Mouse (Mus musculus) midbrain, postnatal 0 days (tissue): ENCODE data around the gene Xpo5. TPM values are rescaled to one million over a fixed set of nuclear protein-coding genes. Genes with fewer than 3 reads are reported as not detected.
A peak's percentile ranks its signal among the peaks of the same experiment; 100 is the strongest.

ENCODE experiments used
- ATAC-seq: fragments of 200-750 bp; cut with Nextera tagmentation; 2 replicates; pipeline ENCODE4 v1.8.0; 2017; ENCODE audit warnings: moderate number of reproducible peaks, mild to moderate bottlenecking, moderate TSS enrichment, moderate library complexity; ENCODE audit not compliant: low FRiP score
- DNase-seq: peaks from one replicate; pipeline ENCODE4 v3.0.0-alpha.2; 2015; ENCODE audit warnings: low spot score
- H3K27ac ChIP-seq: fragments of 300-500 bp; sonication (generic); 2 replicates; pipeline ENCODE4 v1.5.1; 2014; ENCODE audit warnings: low read depth, mild to moderate bottlenecking, low read length, mixed read lengths
- H3K27me3 ChIP-seq: fragments of 300-500 bp; sonication (generic); 2 replicates; pipeline ENCODE4 v1.6.1; 2014; ENCODE audit warnings: low read length, control low read depth, mixed read lengths; ENCODE audit not compliant: insufficient read depth
- H3K36me3 ChIP-seq: fragments of 300-500 bp; sonication (generic); 2 replicates; pipeline ENCODE4 v1.6.1; 2014; ENCODE audit warnings: low read length, control low read depth, mixed read lengths; ENCODE audit not compliant: insufficient read depth
- H3K4me1 ChIP-seq: fragments of 300-500 bp; sonication (generic); 2 replicates; pipeline ENCODE4 v1.6.1; 2014; ENCODE audit warnings: mild to moderate bottlenecking, control low read depth, antibody characterized with exemption, low read length, mixed read lengths; ENCODE audit not compliant: insufficient read depth
- H3K4me2 ChIP-seq: fragments of 300-500 bp; sonication (generic); 2 replicates; pipeline ENCODE4 v1.6.1; 2014; ENCODE audit warnings: low read depth, mild to moderate bottlenecking, low read length, mixed read lengths; ENCODE audit not compliant: poor library complexity, severe bottlenecking
- H3K4me3 ChIP-seq: fragments of 300-500 bp; sonication (generic); 2 replicates; pipeline ENCODE4 v1.5.1; 2014; ENCODE audit warnings: low read depth, mild to moderate bottlenecking, low read length, moderate library complexity
- H3K9ac ChIP-seq: fragments of 300-500 bp; sonication (generic); replicated peaks from 2 replicates; pipeline ENCODE4 v1.6.1; 2014; ENCODE audit warnings: mild to moderate bottlenecking, low read length, moderate library complexity, mixed read lengths; ENCODE audit not compliant: poor library complexity, severe bottlenecking
- H3K9me3 ChIP-seq: fragments of 300-500 bp; sonication (generic); 2 replicates; pipeline ENCODE4 v1.6.1; 2016; ENCODE audit warnings: low read length, control low read depth
- CTCF ChIP-seq: IDR thresholded peaks from 2 replicates; pipeline ENCODE4 v1.5.1; 2016; ENCODE audit warnings: antibody characterized with exemption, mild to moderate bottlenecking
- WGBS: fragments of 180-500 bp; shearing (Covaris S2); extraction: QIAGEN DNeasy Blood & Tissue Kit; methylation state at CpG from one replicate; pipeline ENCODE4 v1.1.7; 2014; 5-methylcytosine and 5-hydroxymethylcytosine counted together
- polyA plus RNA-seq: library from polyadenylated mRNA; unstranded; fragments of >200 nt; fragmentation: Nextera tagmentation; extraction: Ambion mirVana; gene quantifications from 2 replicates; pipeline ENCODE4 v1.2.1, GENCODE M21; 2015
- total RNA-seq: library from RNA; depleted of rRNA; stranded (reverse); fragments of >200 nt; gene quantifications from 2 replicates; pipeline ENCODE4 v1.2.3, GENCODE M21; 2014

Gene Xpo5
- total and polyA plus RNA-seq, 2 experiments from 2014 or later = 23.6 to 56.7 TPM

DNA sequence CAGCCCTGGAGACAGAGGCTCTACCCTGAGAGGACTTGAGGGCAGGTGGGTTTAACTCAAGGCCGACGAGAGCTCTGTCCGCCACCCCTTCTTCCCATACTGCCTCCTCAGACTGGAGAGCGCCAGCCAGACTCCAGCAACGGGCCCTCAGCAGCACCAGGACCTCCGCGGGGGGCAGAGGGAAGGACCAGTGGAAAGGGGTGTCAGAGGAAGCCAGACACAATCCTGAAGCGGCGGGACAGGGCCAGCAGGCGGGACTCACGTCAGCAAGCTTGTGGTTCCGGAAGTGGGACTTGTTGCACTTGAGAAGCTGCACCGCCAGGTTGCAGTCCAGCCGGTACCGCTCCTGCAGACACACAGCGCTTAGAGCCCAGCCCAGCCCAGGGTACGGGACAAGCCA lies 57.1 kb downstream of the Xpo5 start:
- TF ChIP-seq CTCF = no peak
- H3K9me3 ChIP-seq = no peaks in the 10 kb centered on the region
- H3K4me3 ChIP-seq = no peak overlapping the region
- no peak overlapping the region for H3K4me2 ChIP-seq
- peaks cover 49% of the 10 kb centered on the region for H3K36me3 ChIP-seq
- DNase-seq (no peak), ATAC-seq (no peak)
- H3K9ac ChIP-seq = no peak overlapping the region
- no peak overlapping the region for H3K27ac ChIP-seq
- peaks cover 6% of the 10 kb centered on the region; the same call in 1 of the 2 replicates for H3K4me1 ChIP-seq
- WGBS = 89% methylated on average over 17 of the region's 17 CpGs
- no peaks in the 10 kb centered on the region for H3K27me3 ChIP-seq

DNA sequence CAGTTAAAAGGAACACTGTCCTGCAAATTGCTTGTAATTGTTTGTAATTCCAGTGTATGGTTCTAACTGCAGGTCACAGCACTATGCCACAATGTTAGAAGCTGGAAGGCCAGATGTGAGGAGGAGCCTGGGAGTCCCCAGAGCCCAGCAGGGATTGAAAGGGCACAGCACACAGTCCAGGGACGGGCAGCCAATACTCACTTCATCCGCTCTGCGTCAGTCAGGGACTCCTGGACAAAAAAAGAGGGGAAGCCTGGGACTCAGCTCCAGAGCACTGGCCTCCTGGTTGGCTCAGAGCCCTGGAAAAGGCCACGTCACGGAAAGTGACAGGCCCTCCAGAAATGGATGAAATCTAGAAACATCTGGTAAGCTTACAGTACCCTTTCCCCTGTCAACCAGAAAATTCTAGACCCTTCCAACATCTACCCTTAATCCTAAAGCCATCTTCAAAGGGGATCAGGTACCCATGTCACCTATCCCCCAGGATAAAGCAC lies 59.7 kb downstream of the Xpo5 start:
- no peak for TF ChIP-seq CTCF
- no peak overlapping the region for H3K4me3 ChIP-seq
- peaks cover 42% of the 10 kb centered on the region for H3K36me3 ChIP-seq
- no peak overlapping the region for H3K4me2 ChIP-seq
- no peaks in the 10 kb centered on the region for H3K27me3 ChIP-seq
- WGBS = 93% methylated on average over 5 of the region's 5 CpGs
- no peak overlapping the region for H3K9ac ChIP-seq
- H3K4me1 ChIP-seq = no peaks in the 10 kb centered on the region
- ATAC-seq (no peak), DNase-seq (no peak)
- H3K9me3 ChIP-seq = no peaks in the 10 kb centered on the region
- H3K27ac ChIP-seq = no peak overlapping the region

- no peaks in the 10 kb centered on the region for H3K4me1 ChIP-seq
- peaks cover 28% of the 10 kb centered on the region for H3K36me3 ChIP-seq
- ATAC-seq (no peak), DNase-seq (no peak)
- H3K27me3 ChIP-seq = no peaks in the 10 kb centered on the region
- H3K9me3 ChIP-seq = no peaks in the 10 kb centered on the region
- H3K9ac ChIP-seq = no peak overlapping the region
- H3K27ac ChIP-seq = no peak overlapping the region
- TF ChIP-seq CTCF = no peak
- no peak overlapping the region for H3K4me2 ChIP-seq
- no peak overlapping the region for H3K4me3 ChIP-seq
- 87% methylated on average over 12 of the region's 12 CpGs for WGBS
Observed at GRCm38 (mm10) chr17:46265502-46265901, 62.9 kb downstream of the Xpo5 start.

DNA sequence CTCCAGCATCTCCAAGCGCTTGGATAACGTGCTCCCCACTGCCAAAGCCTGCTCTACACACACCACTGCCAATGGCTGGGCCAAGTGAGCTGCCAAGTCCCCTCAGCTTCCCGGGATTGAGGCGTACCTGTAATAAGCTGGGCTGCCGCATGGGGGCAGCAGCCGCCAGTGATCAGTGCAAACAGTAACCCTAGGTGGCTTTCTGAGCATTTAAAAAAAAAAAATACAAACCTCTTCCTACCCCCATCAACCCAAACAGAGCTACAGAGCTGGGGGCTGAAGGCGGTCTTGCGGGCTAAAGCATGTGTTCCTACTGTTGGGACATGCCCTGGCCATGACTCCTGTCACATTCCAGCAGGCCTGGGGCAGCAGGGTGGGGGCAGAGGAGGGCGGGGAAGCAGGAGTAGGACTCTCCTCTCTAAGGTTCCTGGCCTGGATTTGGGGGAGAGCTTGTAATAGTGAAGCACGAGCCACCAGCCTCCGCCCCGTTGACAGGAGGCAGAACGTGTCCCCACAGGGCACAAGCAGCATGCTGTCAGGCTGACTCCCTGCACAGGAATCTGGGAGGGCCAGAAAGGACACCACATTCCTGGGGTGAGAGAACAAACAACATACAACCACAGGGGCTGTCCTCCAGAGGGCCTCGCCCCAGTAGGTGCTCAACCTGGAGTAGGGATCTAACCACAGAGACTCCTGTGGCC lies 63.5 kb downstream of the Xpo5 start:
- no peak overlapping the region for H3K4me2 ChIP-seq
- TF ChIP-seq CTCF = peak; percentile 95
- ATAC-seq = peak; percentile 58
- no peak overlapping the region for H3K9ac ChIP-seq
- H3K4me3 ChIP-seq = no peak overlapping the region
- DNase-seq = peak; percentile 90
- no peaks in the 10 kb centered on the region for H3K9me3 ChIP-seq
- peaks cover 24% of the 10 kb centered on the region for H3K36me3 ChIP-seq
- no peak overlapping the region for H3K27ac ChIP-seq
- H3K27me3 ChIP-seq = no peaks in the 10 kb centered on the region
- H3K4me1 ChIP-seq = no peaks in the 10 kb centered on the region
- 29% methylated on average over 14 of the region's 14 CpGs for WGBS

GRCm38 (mm10) chr17:46266986-46267385 lies 64.4 kb downstream of the Xpo5 start:
- Histone ChIP-seq H3K4me3 (no peak overlapping the region), H3K4me2 (no peak overlapping the region), H3K36me3 (peaks cover 21% of the 10 kb centered on the region), H3K27me3 (no peaks in the 10 kb centered on the region), H3K27ac (no peak overlapping the region), H3K4me1 (no peaks in the 10 kb centered on the region), H3K9me3 (no peaks in the 10 kb centered on the region), H3K9ac (no peak overlapping the region)
- DNase-seq (no peak), ATAC-seq (no peak)
- 85% methylated on average over 6 of the region's 6 CpGs for WGBS
- no peak for TF ChIP-seq CTCF

- peaks cover 19% of the 10 kb centered on the region for H3K36me3 ChIP-seq
- no peaks in the 10 kb centered on the region for H3K4me1 ChIP-seq
- DNase-seq (no peak), ATAC-seq (no peak)
- H3K4me2 ChIP-seq = no peak overlapping the region
- H3K9ac ChIP-seq = no peak overlapping the region
- WGBS = 87% methylated on average over 7 of the region's 7 CpGs
- H3K27me3 ChIP-seq = no peaks in the 10 kb centered on the region
- TF ChIP-seq CTCF = no peak
- H3K4me3 ChIP-seq = no peak overlapping the region
- no peaks in the 10 kb centered on the region for H3K9me3 ChIP-seq
- H3K27ac ChIP-seq = no peak overlapping the region
Observed at GRCm38 (mm10) chr17:46267511-46267910, 64.9 kb downstream of the Xpo5 start.
